Mouse (Mus musculus) neural tube, embryonic 13.5 days (tissue): ENCODE measurements at regions not wholly inside any gene's neighbourhood (a gene's known extent, or its start where the extent isn't known, plus 50 kb on each side); places are given as distances from the start of the nearest gene placed in this dataset.

Experiments
- ATAC-seq: fragments of 200-750 bp; cut with Nextera tagmentation; 2 replicates; pipeline ENCODE4 v1.8.0; 2017; ENCODE audit warnings: low read depth, mild to moderate bottlenecking, moderate TSS enrichment, moderate library complexity
- H3K27ac ChIP-seq: fragments of 300-500 bp; sonication (generic); replicated peaks from 2 replicates; pipeline ENCODE4 v1.5.1; 2015; ENCODE audit warnings: moderate library complexity, mild to moderate bottlenecking, inconsistent platforms
- H3K27me3 ChIP-seq: fragments of 300-500 bp; sonication (generic); 2 replicates; pipeline ENCODE4 v1.6.1; 2015; ENCODE audit warnings: mild to moderate bottlenecking, inconsistent platforms
- H3K36me3 ChIP-seq: fragments of 300-500 bp; sonication (generic); 2 replicates; pipeline ENCODE4 v1.6.1; 2015; ENCODE audit warnings: mild to moderate bottlenecking, inconsistent platforms
- H3K4me1 ChIP-seq: fragments of 300-500 bp; sonication (generic); replicated peaks from 2 replicates; pipeline ENCODE4 v1.6.1; 2015; ENCODE audit warnings: inconsistent platforms
- H3K4me2 ChIP-seq: fragments of 300-500 bp; sonication (generic); 2 replicates; pipeline ENCODE4 v1.6.1; 2015; ENCODE audit warnings: inconsistent platforms, mild to moderate bottlenecking, moderate library complexity
- H3K4me3 ChIP-seq: fragments of 300-500 bp; sonication (generic); 2 replicates; pipeline ENCODE4 v1.5.1; 2015; ENCODE audit warnings: mild to moderate bottlenecking, inconsistent platforms
- H3K9ac ChIP-seq: fragments of 300-500 bp; sonication (generic); 2 replicates; pipeline ENCODE4 v1.6.1; 2015; ENCODE audit warnings: moderate library complexity, mild to moderate bottlenecking, inconsistent platforms
- H3K9me3 ChIP-seq: fragments of 300-500 bp; sonication (generic); 2 replicates; pipeline ENCODE4 v1.6.1; 2016; ENCODE audit warnings: inconsistent platforms
- WGBS: fragments of 180-500 bp; shearing (Covaris S2); methylation state at CpG from one replicate; pipeline ENCODE4 v1.1.7; 2015; 5-methylcytosine and 5-hydroxymethylcytosine counted together

- Histone ChIP-seq H3K4me3 (no peak overlapping the region), H3K27ac (no peak overlapping the region), H3K9me3 (no peaks in the 10 kb centered on the region; the same call in 1 of the 2 replicates), H3K27me3 (no peaks in the 10 kb centered on the region), H3K4me1 (no peaks in the 10 kb centered on the region), H3K36me3 (no peaks in the 10 kb centered on the region), H3K9ac (no peak overlapping the region), H3K4me2 (no peak overlapping the region)
- no peak for ATAC-seq
- 83% methylated on average over 4 of the region's 4 CpGs for WGBS
Observed at GRCm38 (mm10) chr9:84370260-84370659, 445.3 kb downstream of the Bckdhb start.

DNA sequence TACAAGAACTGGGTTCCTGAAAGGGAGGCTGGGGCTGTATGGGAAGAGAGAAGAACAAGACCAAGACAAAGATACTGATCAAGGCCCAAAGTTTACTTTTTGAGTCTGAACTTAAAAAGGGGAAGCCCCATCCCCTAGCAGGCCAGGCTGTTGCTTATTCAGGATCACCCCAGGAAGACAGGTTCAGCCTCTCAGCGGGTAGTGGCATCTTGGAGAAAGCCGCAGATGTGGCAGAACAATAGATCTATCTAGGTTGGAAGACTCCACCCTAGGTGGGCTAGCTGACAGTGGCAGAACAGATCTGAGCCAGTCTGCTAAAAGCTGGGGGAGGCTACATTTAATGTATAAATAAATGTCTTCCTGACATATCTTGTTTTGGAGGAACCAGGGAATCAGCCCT is 450.8 kb downstream of the Bckdhb start:
- no peak overlapping the region for H3K4me3 ChIP-seq
- ATAC-seq = no peak
- H3K9ac ChIP-seq = no peak overlapping the region
- H3K27me3 ChIP-seq = no peaks in the 10 kb centered on the region
- H3K36me3 ChIP-seq = no peaks in the 10 kb centered on the region
- no peak overlapping the region for H3K27ac ChIP-seq
- no peaks in the 10 kb centered on the region for H3K4me1 ChIP-seq
- H3K9me3 ChIP-seq = no peaks in the 10 kb centered on the region; the same call in 1 of the 2 replicates
- no peak overlapping the region for H3K4me2 ChIP-seq
- WGBS = 59% methylated on average over 2 of the region's 2 CpGs

- no peak overlapping the region for H3K9ac ChIP-seq
- no peak overlapping the region for H3K4me3 ChIP-seq
- H3K4me2 ChIP-seq = no peak overlapping the region
- H3K27me3 ChIP-seq = no peaks in the 10 kb centered on the region
- no peak overlapping the region for H3K27ac ChIP-seq
- no peaks in the 10 kb centered on the region; the same call in 1 of the 2 replicates for H3K9me3 ChIP-seq
- H3K4me1 ChIP-seq = no peaks in the 10 kb centered on the region
- no peak for ATAC-seq
- H3K36me3 ChIP-seq = no peaks in the 10 kb centered on the region
- 95% methylated on average over 6 of the region's 6 CpGs for WGBS
Observed at GRCm38 (mm10) chr9:84376621-84377020, 451.7 kb downstream of the Bckdhb start.

- H3K36me3 ChIP-seq = no peaks in the 10 kb centered on the region
- no peak overlapping the region for H3K4me3 ChIP-seq
- no peak overlapping the region for H3K4me2 ChIP-seq
- no peaks in the 10 kb centered on the region for H3K9me3 ChIP-seq
- no peak overlapping the region for H3K27ac ChIP-seq
- no peak overlapping the region for H3K9ac ChIP-seq
- no peak for ATAC-seq
- no peaks in the 10 kb centered on the region for H3K27me3 ChIP-seq
- H3K4me1 ChIP-seq = no peaks in the 10 kb centered on the region
Observed at GRCm38 (mm10) chr9:84381942-84382341, 457.0 kb downstream of the Bckdhb start.

DNA sequence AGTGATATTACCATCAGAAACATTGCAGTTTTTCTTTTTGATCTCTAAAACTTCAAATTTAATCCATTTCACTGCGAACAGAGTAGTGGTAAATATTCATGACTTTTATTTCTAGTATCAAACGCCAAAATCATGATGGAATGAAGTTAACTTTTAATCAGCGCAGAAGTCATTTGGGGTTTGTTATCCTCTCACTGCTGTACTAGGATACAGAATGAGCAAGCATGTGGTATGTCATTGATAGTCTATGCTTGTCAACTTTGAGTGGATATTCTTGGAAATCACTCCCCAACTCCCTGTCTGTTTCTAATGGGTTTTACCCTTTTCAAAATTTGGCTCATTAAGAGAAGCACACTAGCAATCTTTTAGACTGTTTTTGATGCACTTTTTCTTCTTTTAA is 464.9 kb downstream of the Bckdhb start:
- Histone ChIP-seq H3K9me3 (no peaks in the 10 kb centered on the region), H3K4me1 (no peaks in the 10 kb centered on the region), H3K36me3 (no peaks in the 10 kb centered on the region), H3K4me2 (no peak overlapping the region), H3K4me3 (no peak overlapping the region), H3K27me3 (no peaks in the 10 kb centered on the region), H3K9ac (no peak overlapping the region), H3K27ac (no peak overlapping the region)
- WGBS = 95% methylated on average over 3 of the region's 3 CpGs
- ATAC-seq = no peak

DNA sequence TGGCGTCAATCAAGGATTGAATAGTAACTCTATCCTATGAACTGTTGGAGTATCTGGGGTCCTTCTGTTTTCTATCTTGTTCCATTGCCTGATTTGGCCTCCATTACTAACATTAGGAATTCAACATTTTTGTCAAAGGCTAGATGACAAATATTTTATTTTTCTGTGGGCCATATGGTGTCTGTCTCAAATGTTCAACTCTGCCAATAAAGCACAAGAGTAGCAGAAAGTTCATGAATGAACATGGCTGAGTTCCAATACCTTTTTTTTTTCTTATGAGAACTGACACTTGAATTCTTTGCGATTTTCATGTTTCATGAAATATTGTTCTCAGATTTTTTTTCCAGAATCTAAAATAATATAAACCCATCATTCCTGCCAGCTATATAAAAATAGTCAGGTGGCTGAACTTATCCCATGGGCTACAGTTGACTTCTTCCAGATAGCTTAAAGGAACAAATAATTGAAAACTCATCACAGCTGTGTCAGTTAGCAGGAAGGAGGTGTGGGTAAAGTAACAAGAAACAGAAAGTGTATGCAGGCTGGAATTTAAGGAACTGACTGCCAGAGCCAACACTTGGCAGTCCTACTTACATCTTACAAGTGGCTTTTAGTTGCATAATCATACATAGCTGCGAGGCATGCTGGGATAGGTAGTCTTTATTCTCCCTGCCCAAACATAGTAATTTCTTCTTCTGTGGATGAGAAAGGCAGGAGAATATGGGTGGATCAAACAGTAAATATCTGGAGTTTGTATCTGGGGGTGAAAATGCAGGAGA is 469.8 kb downstream of the Bckdhb start:
- no peaks in the 10 kb centered on the region for H3K4me1 ChIP-seq
- H3K4me2 ChIP-seq = no peak overlapping the region
- H3K4me3 ChIP-seq = no peak overlapping the region
- no peaks in the 10 kb centered on the region for H3K36me3 ChIP-seq
- H3K27me3 ChIP-seq = no peaks in the 10 kb centered on the region
- 92% methylated on average over 3 of the region's 3 CpGs for WGBS
- ATAC-seq = no peak
- H3K9ac ChIP-seq = no peak overlapping the region
- H3K27ac ChIP-seq = no peak overlapping the region
- H3K9me3 ChIP-seq = no peaks in the 10 kb centered on the region

DNA sequence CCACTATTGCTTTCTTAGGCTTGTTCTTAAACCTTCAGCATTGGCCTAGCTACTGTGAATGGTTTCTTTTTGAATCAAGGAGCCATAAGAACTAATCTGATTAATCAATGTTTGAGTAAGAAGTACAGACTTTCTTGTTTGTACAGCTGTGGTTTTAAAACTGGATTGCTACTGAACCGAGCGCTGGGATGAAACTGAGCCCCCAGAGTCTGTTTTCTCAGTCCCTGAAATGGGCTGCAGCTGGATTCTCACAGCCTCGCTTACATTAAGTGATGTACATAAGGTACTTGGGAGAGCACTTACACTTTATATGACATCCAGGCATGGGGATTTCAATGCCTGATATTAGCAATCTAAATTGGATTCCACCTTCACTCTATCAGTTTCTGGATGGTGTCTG is 474.5 kb downstream of the Bckdhb start:
- WGBS = 75% methylated on average over 3 of the region's 3 CpGs
- Histone ChIP-seq H3K27me3 (no peaks in the 10 kb centered on the region), H3K9ac (no peak overlapping the region), H3K4me3 (no peak overlapping the region), H3K4me1 (no peaks in the 10 kb centered on the region), H3K9me3 (no peaks in the 10 kb centered on the region), H3K27ac (no peak overlapping the region), H3K36me3 (no peaks in the 10 kb centered on the region), H3K4me2 (no peak overlapping the region)
- ATAC-seq = no peak

GRCm38 (mm10) chr9:84408260-84409203 is 483.6 kb downstream of the Bckdhb start:
- Histone ChIP-seq H3K27ac (0 out of 2 replicates have a peak overlapping the region, but pooled peaks have one; percentile 33), H3K36me3 (no peaks in the 10 kb centered on the region), H3K4me1 (0 out of 2 replicates have a peak, but pooled peaks cover 9% of the 10 kb centered on the region)

More at GRCm38 (mm10) chr9:84408260-84409203, 483.6 kb downstream of the Bckdhb start:
- Histone ChIP-seq H3K27me3 (no peaks in the 10 kb centered on the region), H3K9me3 (no peaks in the 10 kb centered on the region), H3K4me3 (no peak overlapping the region), H3K4me2 (no peak overlapping the region), H3K9ac (no peak overlapping the region)
- ATAC-seq = peak; percentile 32; the same call in 1 of the 2 replicates
- WGBS = 56% methylated on average over 10 of the region's 10 CpGs
